Mouse (Mus musculus) midbrain, embryonic 11.5 days (tissue): Measurements from ENCODE around the gene Hivep2. TPM values are rescaled to one million over a fixed set of nuclear protein-coding genes. Genes with fewer than 3 reads are reported as not detected.

Experiments used
- ATAC-seq: fragments of 200-750 bp; cut with Nextera tagmentation; 2 replicates; pipeline ENCODE4 v1.8.0; 2017; ENCODE audit warnings: moderate TSS enrichment, moderate library complexity; ENCODE audit not compliant: low FRiP score
- DNase-seq: peaks from one replicate; pipeline ENCODE4 v3.0.0; 2015; ENCODE audit warnings: low spot score; ENCODE audit errors: missing footprints
- H3K27ac ChIP-seq: fragments of 300-500 bp; sonication (generic); 2 replicates; pipeline ENCODE4 v1.5.1; 2014; ENCODE audit warnings: low read depth, low read length
- H3K27me3 ChIP-seq: fragments of 300-500 bp; sonication (generic); 2 replicates; pipeline ENCODE4 v1.6.1; 2014; ENCODE audit warnings: mild to moderate bottlenecking, low read length, moderate library complexity, mixed read lengths; ENCODE audit not compliant: control insufficient read depth, insufficient read depth
- H3K36me3 ChIP-seq: fragments of 300-500 bp; sonication (generic); 2 replicates; pipeline ENCODE4 v1.6.1; 2014; ENCODE audit warnings: mild to moderate bottlenecking, low read length, moderate library complexity, mixed read lengths; ENCODE audit not compliant: control insufficient read depth, insufficient read depth
- H3K4me1 ChIP-seq: fragments of 300-500 bp; sonication (generic); 2 replicates; pipeline ENCODE4 v1.6.1; 2014; ENCODE audit warnings: low read length; ENCODE audit not compliant: control insufficient read depth, insufficient read depth
- H3K4me2 ChIP-seq: fragments of 300-500 bp; sonication (generic); 2 replicates; pipeline ENCODE4 v1.6.1; 2014; ENCODE audit warnings: mild to moderate bottlenecking, moderate library complexity
- H3K4me3 ChIP-seq: fragments of 300-500 bp; sonication (generic); 2 replicates; pipeline ENCODE4 v1.5.1; 2014; ENCODE audit warnings: low read depth, low read length
- H3K9ac ChIP-seq: fragments of 300-500 bp; sonication (generic); 2 replicates; pipeline ENCODE4 v1.6.1; 2014; ENCODE audit warnings: low read length
- H3K9me3 ChIP-seq: fragments of 300-500 bp; sonication (generic); 2 replicates; pipeline ENCODE4 v1.6.1; 2016; ENCODE audit warnings: low read length; ENCODE audit not compliant: control insufficient read depth
- WGBS: fragments of 180-500 bp; shearing (Covaris S2); extraction: QIAGEN DNeasy Blood & Tissue Kit; methylation state at CpG from one replicate; pipeline ENCODE4 v1.1.7; 2014; 5-methylcytosine and 5-hydroxymethylcytosine counted together
- polyA plus RNA-seq: library from polyadenylated mRNA; unstranded; fragments of >200 nt; fragmentation: Nextera tagmentation; extraction: Ambion mirVana; gene quantifications from 2 replicates; pipeline ENCODE4 v1.2.1, GENCODE M21; 2014

Gene Hivep2
- polyA plus RNA-seq, 1 experiment from 2014 or later = 5.4 TPM

- Histone ChIP-seq H3K36me3 (no peaks in the 10 kb centered on the region), H3K4me2 (peak overlapping the region; percentile 73), H3K9ac (peak overlapping the region; percentile 86), H3K4me1 (peaks cover 7% of the 10 kb centered on the region; the same call in 1 of the 2 replicates), H3K27me3 (no peaks in the 10 kb centered on the region), H3K4me3 (peak overlapping the region; percentile 50), H3K9me3 (no peaks in the 10 kb centered on the region), H3K27ac (peak overlapping the region; percentile 75)
- ATAC-seq (peak; percentile 89), DNase-seq (peak; percentile 95)
- WGBS = under 1% methylated on average over 34 of the region's 34 CpGs
These were observed 17.0 kb downstream of the Hivep2 start for GRCm38 (mm10) chr10:13982769-13983381.

GRCm38 (mm10) chr10:13983631-13984030, 17.8 kb downstream of the Hivep2 start:
- peaks cover 7% of the 10 kb centered on the region; the same call in 1 of the 2 replicates for H3K4me1 ChIP-seq
- H3K36me3 ChIP-seq = no peaks in the 10 kb centered on the region
- no peak overlapping the region for H3K9ac ChIP-seq
- peak; percentile 86 for DNase-seq
- H3K4me3 ChIP-seq = no peak overlapping the region
- no peak overlapping the region for H3K4me2 ChIP-seq
- H3K9me3 ChIP-seq = no peaks in the 10 kb centered on the region
- no peak for ATAC-seq
- no peak overlapping the region for H3K27ac ChIP-seq
- no peaks in the 10 kb centered on the region for H3K27me3 ChIP-seq
- WGBS = 67% methylated on average over 12 of the region's 12 CpGs

- no peak overlapping the region for H3K27ac ChIP-seq
- DNase-seq (no peak), ATAC-seq (no peak)
- H3K9me3 ChIP-seq = no peaks in the 10 kb centered on the region
- H3K4me3 ChIP-seq = no peak overlapping the region
- no peak overlapping the region for H3K9ac ChIP-seq
- H3K27me3 ChIP-seq = no peaks in the 10 kb centered on the region
- H3K36me3 ChIP-seq = no peaks in the 10 kb centered on the region
- H3K4me2 ChIP-seq = no peak overlapping the region
- H3K4me1 ChIP-seq = peaks cover 7% of the 10 kb centered on the region; the same call in 1 of the 2 replicates
These were observed 18.4 kb downstream of the Hivep2 start for GRCm38 (mm10) chr10:13984233-13984632.

GRCm38 (mm10) chr10:13986539-13986938, 20.7 kb downstream of the Hivep2 start:
- H3K4me3 ChIP-seq = no peak overlapping the region
- H3K9ac ChIP-seq = no peak overlapping the region
- DNase-seq (no peak), ATAC-seq (no peak)
- WGBS = 95% methylated on average over 2 of the region's 2 CpGs
- no peak overlapping the region for H3K4me2 ChIP-seq
- no peaks in the 10 kb centered on the region for H3K36me3 ChIP-seq
- H3K27me3 ChIP-seq = no peaks in the 10 kb centered on the region
- H3K9me3 ChIP-seq = no peaks in the 10 kb centered on the region
- peaks cover 7% of the 10 kb centered on the region; the same call in 1 of the 2 replicates for H3K4me1 ChIP-seq
- no peak overlapping the region for H3K27ac ChIP-seq

GRCm38 (mm10) chr10:13987336-13987735, 21.5 kb downstream of the Hivep2 start:
- peaks cover 7% of the 10 kb centered on the region; the same call in 1 of the 2 replicates for H3K4me1 ChIP-seq
- WGBS = 88% methylated on average over 3 of the region's 3 CpGs
- DNase-seq (no peak), ATAC-seq (no peak)
- no peak overlapping the region for H3K27ac ChIP-seq
- no peaks in the 10 kb centered on the region for H3K27me3 ChIP-seq
- H3K4me3 ChIP-seq = no peak overlapping the region
- H3K9ac ChIP-seq = no peak overlapping the region
- no peak overlapping the region for H3K4me2 ChIP-seq
- no peaks in the 10 kb centered on the region for H3K9me3 ChIP-seq
- H3K36me3 ChIP-seq = no peaks in the 10 kb centered on the region

- H3K36me3 ChIP-seq = no peaks in the 10 kb centered on the region
- 69% methylated on average over 9 of the region's 9 CpGs for WGBS
- H3K9me3 ChIP-seq = no peaks in the 10 kb centered on the region
- H3K27ac ChIP-seq = no peak overlapping the region
- no peak overlapping the region for H3K4me3 ChIP-seq
- no peak overlapping the region for H3K9ac ChIP-seq
- no peaks in the 10 kb centered on the region for H3K27me3 ChIP-seq
- DNase-seq = no peak
- H3K4me1 ChIP-seq = peaks cover 2% of the 10 kb centered on the region; the same call in 1 of the 2 replicates
- no peak for ATAC-seq
- H3K4me2 ChIP-seq = no peak overlapping the region
These were observed 22.4 kb downstream of the Hivep2 start for GRCm38 (mm10) chr10:13988280-13988679.

- WGBS = 86% methylated on average over 4 of the region's 4 CpGs
- H3K4me2 ChIP-seq = no peak overlapping the region
- H3K27ac ChIP-seq = no peak overlapping the region
These were observed 22.9 kb downstream of the Hivep2 start for GRCm38 (mm10) chr10:13988757-13989156.

GRCm38 (mm10) chr10:13990842-13991241, 25.0 kb downstream of the Hivep2 start:
- H3K9ac ChIP-seq = no peak overlapping the region

More at GRCm38 (mm10) chr10:13988757-13989156, 22.9 kb downstream of the Hivep2 start:
- Histone ChIP-seq H3K36me3 (no peaks in the 10 kb centered on the region), H3K27me3 (no peaks in the 10 kb centered on the region), H3K9ac (no peak overlapping the region), H3K9me3 (no peaks in the 10 kb centered on the region), H3K4me1 (no peaks in the 10 kb centered on the region; the same call in 1 of the 2 replicates), H3K4me3 (no peak overlapping the region)
- no peak for DNase-seq
- ATAC-seq = no peak

GRCm38 (mm10) chr10:13993411-13993810, 27.5 kb downstream of the Hivep2 start:
- no peak for ATAC-seq
- H3K27ac ChIP-seq = no peak overlapping the region
- WGBS = 83% methylated on average over 6 of the region's 6 CpGs
- no peak overlapping the region for H3K4me2 ChIP-seq
- no peak overlapping the region for H3K4me3 ChIP-seq
- no peaks in the 10 kb centered on the region for H3K27me3 ChIP-seq
- DNase-seq = no peak
- no peaks in the 10 kb centered on the region for H3K9me3 ChIP-seq
- no peaks in the 10 kb centered on the region for H3K36me3 ChIP-seq
- H3K9ac ChIP-seq = no peak overlapping the region
- H3K4me1 ChIP-seq = no peaks in the 10 kb centered on the region

More at GRCm38 (mm10) chr10:13990842-13991241, 25.0 kb downstream of the Hivep2 start:
- H3K4me1 ChIP-seq = no peaks in the 10 kb centered on the region
- no peak for ATAC-seq
- H3K4me2 ChIP-seq = no peak overlapping the region
- no peak for DNase-seq
- H3K27ac ChIP-seq = no peak overlapping the region
- H3K9me3 ChIP-seq = no peaks in the 10 kb centered on the region
- no peak overlapping the region for H3K4me3 ChIP-seq
- WGBS = 91% methylated on average over 2 of the region's 2 CpGs
- H3K27me3 ChIP-seq = no peaks in the 10 kb centered on the region
- no peaks in the 10 kb centered on the region for H3K36me3 ChIP-seq
